Mouse (Mus musculus): ENCODE results near the gene Eif2b3. TPM values are rescaled to one million over a fixed set of nuclear protein-coding genes. Genes with fewer than 3 reads are reported as not detected.

Gene Eif2b3
- polyA plus RNA-seq, 1 experiment: 6.1 TPM

DNA sequence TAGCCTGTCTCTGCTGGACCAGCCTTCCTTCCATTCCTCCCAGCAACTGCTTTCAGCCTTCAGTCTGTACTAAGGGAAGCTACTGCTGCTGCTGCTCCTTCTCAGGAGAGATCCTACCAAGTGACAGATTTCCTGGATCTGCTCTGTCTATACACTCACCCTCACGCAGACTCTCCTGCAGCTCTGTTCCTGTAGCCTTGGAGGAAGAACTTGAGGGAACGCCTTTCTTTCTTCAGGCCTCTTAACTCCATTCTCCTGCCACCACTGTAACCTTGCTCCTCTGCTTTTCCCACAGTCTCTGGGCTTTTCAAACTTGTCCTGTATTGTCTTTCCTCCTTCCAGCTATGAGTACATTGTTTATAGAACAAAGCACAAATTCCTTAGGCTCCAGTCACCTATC, 37.3 kb downstream of the Eif2b3 start:
- TF ChIP-seq CTCF (IDR thresholded peaks at IDR 0.05; ENCODE audit: borderline replicate concordance, control insufficient read depth, extremely low read depth, insufficient read depth, low read length, poor library complexity): no peak
- TF ChIP-seq POLR2A (IDR thresholded peaks at IDR 0.05; ENCODE audit: control insufficient read depth, extremely low read depth, insufficient read depth, low read length, poor library complexity): no peak
- no peaks in the 10 kb centered on the region for H3K27me3 ChIP-seq (ENCODE audit: control insufficient read depth, insufficient read depth, low read length)
- H3K27ac ChIP-seq (ENCODE audit: control insufficient read depth, insufficient read depth, low read length): no peak overlapping the region
- H3K4me3 ChIP-seq (ENCODE audit: control insufficient read depth, insufficient read depth, low read length): no peak overlapping the region
- H3K36me3 ChIP-seq (ENCODE audit: control insufficient read depth, insufficient read depth, low read length): no peaks in the 10 kb centered on the region
- WGBS: 96% methylated on average over 2 of the region's 2 CpGs
- no peaks in the 10 kb centered on the region for H3K4me1 ChIP-seq (replicated peaks; ENCODE audit: control insufficient read depth, insufficient read depth, low read length)
- no peak for DNase-seq

DNA sequence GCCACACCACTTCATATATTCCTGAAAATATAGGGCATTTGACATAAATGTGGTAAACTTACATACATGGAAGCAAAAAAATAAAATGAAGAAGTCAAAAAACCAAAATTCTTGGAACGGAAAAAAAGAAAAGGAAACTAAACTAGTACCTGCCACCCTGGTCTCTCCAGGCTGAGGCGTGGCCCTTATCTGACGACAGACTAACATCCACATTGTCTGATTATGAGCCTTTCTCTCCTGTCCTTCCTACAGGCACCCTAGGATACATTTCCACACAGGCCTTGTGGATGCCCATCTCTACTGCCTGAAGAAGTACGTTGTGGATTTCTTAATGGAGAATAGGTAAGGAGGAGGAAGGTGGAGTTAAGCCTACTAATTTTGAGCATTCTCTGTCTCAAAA, 39.3 kb downstream of the Eif2b3 start:
- Histone ChIP-seq H3K4me3 (ENCODE audit: control insufficient read depth, insufficient read depth, low read length) (no peak overlapping the region), H3K4me1 (replicated peaks; ENCODE audit: control insufficient read depth, insufficient read depth, low read length) (no peaks in the 10 kb centered on the region), H3K27ac (ENCODE audit: control insufficient read depth, insufficient read depth, low read length) (no peak overlapping the region), H3K27me3 (ENCODE audit: control insufficient read depth, insufficient read depth, low read length) (no peaks in the 10 kb centered on the region), H3K36me3 (ENCODE audit: control insufficient read depth, insufficient read depth, low read length) (no peaks in the 10 kb centered on the region)
- WGBS: 99% methylated on average over 4 of the region's 4 CpGs
- DNase-seq: no peak
- TF ChIP-seq CTCF (IDR thresholded peaks at IDR 0.05; ENCODE audit: borderline replicate concordance, control insufficient read depth, extremely low read depth, insufficient read depth, low read length, poor library complexity): no peak
- no peak for TF ChIP-seq POLR2A (IDR thresholded peaks at IDR 0.05; ENCODE audit: control insufficient read depth, extremely low read depth, insufficient read depth, low read length, poor library complexity)

DNA sequence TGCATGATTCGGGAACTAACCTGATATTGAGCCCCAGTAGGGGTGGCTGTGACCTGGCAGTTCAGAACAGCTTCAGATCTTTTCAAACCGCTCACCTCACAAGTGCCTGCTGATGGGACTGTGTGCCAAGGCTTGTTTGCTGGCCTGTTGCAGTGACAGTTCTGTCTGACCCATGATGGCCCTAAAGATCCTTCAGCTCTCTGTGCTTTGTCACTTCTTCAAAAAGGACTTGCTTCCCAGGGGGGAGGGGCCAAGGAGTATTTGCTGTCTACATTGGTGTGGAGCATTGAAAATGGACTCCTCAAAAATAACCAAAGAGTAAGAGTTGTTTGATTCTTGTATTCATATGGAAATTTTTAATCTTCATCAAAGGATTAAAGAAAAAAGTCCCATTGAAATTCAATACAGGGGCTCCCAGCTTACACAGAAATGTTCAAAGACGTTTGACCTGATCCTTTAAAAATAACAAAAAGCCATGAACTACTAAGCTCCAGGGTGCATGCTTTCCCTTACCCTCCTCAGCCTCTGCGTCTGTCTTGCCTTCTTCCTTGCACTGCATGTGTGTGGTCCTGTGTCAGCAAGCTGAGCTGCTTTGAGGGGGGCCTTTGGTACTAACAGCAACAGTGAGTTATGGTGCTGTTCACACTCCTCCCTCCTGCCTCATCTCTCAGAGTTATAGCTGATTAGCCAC, 43.6 kb downstream of the Eif2b3 start:
- Histone ChIP-seq H3K4me1 (replicated peaks; ENCODE audit: control insufficient read depth, insufficient read depth, low read length) (no peaks in the 10 kb centered on the region), H3K27me3 (ENCODE audit: control insufficient read depth, insufficient read depth, low read length) (no peaks in the 10 kb centered on the region), H3K4me3 (ENCODE audit: control insufficient read depth, insufficient read depth, low read length) (no peak overlapping the region), H3K36me3 (ENCODE audit: control insufficient read depth, insufficient read depth, low read length) (no peaks in the 10 kb centered on the region), H3K27ac (ENCODE audit: control insufficient read depth, insufficient read depth, low read length) (no peak overlapping the region)
- 93% methylated on average over 4 of the region's 4 CpGs for WGBS
- no peak for TF ChIP-seq POLR2A (IDR thresholded peaks at IDR 0.05; ENCODE audit: control insufficient read depth, extremely low read depth, insufficient read depth, low read length, poor library complexity)
- TF ChIP-seq CTCF (IDR thresholded peaks at IDR 0.05; ENCODE audit: borderline replicate concordance, control insufficient read depth, extremely low read depth, insufficient read depth, low read length, poor library complexity): no peak
- DNase-seq: no peak

DNA sequence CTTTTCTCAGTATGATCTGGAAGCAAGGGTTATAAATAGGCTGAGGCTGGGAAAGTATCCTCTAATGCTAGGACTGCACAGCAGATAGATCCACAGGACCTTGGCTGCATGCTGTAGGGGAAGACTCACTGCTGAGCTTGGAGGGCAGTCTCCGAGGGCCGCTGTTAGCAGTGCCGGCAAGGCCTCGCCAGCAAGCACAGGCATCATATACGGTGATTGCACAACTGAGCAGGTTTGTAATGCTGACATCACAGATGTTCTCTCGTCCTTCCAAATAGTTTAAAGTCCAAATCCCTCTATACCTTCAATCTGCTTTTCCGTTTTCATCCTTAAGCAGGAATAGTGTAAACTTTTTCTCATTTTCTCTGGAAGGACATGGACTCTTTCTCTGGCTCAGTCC, 48.8 kb downstream of the Eif2b3 start:
- no peak for DNase-seq
- H3K4me1 ChIP-seq (replicated peaks; ENCODE audit: control insufficient read depth, insufficient read depth, low read length): no peaks in the 10 kb centered on the region
- H3K27me3 ChIP-seq (ENCODE audit: control insufficient read depth, insufficient read depth, low read length): no peaks in the 10 kb centered on the region
- H3K27ac ChIP-seq (ENCODE audit: control insufficient read depth, insufficient read depth, low read length): no peak overlapping the region
- H3K36me3 ChIP-seq (ENCODE audit: control insufficient read depth, insufficient read depth, low read length): no peaks in the 10 kb centered on the region; the same call in none of the 2 replicates
- H3K4me3 ChIP-seq (ENCODE audit: control insufficient read depth, insufficient read depth, low read length): no peak overlapping the region
- TF ChIP-seq POLR2A (IDR thresholded peaks at IDR 0.05; ENCODE audit: control insufficient read depth, extremely low read depth, insufficient read depth, low read length, poor library complexity) (no peak), CTCF (IDR thresholded peaks at IDR 0.05; ENCODE audit: borderline replicate concordance, control insufficient read depth, extremely low read depth, insufficient read depth, low read length, poor library complexity) (no peak)
- WGBS: 95% methylated on average over 7 of the region's 7 CpGs

DNA sequence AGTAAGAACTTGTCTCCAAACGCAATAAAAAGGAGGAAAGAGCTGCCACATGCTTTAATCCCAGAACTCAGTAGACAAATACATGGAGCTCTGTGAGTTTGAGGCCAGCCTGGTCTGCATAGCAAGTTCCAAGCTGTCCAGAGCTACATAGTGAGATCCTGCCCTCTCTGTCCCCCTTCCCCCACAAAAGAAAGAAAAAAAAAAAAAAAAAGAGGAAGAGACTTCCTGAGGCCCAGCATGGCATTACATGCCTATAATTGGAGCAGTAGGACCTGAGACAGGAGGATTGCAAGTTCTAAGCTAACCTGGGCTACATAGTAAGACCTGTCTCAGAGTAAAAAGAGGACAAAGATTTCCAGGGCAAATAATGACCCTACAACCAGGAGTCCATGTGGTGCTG, 50.4 kb downstream of the Eif2b3 start:
- no peaks in the 10 kb centered on the region for H3K4me1 ChIP-seq (replicated peaks; ENCODE audit: control insufficient read depth, insufficient read depth, low read length)
- no peaks in the 10 kb centered on the region; the same call in none of the 2 replicates for H3K36me3 ChIP-seq (ENCODE audit: control insufficient read depth, insufficient read depth, low read length)
- TF ChIP-seq CTCF (IDR thresholded peaks at IDR 0.05; ENCODE audit: borderline replicate concordance, control insufficient read depth, extremely low read depth, insufficient read depth, low read length, poor library complexity) (no peak), POLR2A (IDR thresholded peaks at IDR 0.05; ENCODE audit: control insufficient read depth, extremely low read depth, insufficient read depth, low read length, poor library complexity) (no peak)
- no peak for DNase-seq
- no peaks in the 10 kb centered on the region for H3K27me3 ChIP-seq (ENCODE audit: control insufficient read depth, insufficient read depth, low read length)
- H3K4me3 ChIP-seq (ENCODE audit: control insufficient read depth, insufficient read depth, low read length): no peak overlapping the region
- WGBS: 94% methylated on average over 1 of the region's 1 CpGs
- H3K27ac ChIP-seq (ENCODE audit: control insufficient read depth, insufficient read depth, low read length): no peak overlapping the region

DNA sequence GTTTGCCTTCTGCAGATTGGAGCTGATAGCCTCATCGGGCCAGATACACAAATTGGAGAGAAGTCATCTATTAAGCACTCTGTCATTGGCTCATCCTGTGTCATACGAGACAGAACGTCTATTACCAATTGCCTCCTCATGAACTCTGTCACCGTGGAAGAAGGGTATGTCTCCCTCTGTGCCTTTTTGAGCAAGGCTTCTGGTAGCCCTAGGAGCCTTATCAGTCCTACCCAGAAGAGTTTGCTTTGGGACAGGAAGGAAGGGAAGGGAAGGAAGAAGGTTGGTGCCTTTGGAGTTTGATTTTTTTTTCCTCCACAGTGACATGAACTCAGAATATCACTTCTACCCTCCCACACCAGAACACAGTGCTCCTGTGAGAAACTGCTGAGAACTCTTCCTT, 51.4 kb downstream of the Eif2b3 start:
- Histone ChIP-seq H3K4me1 (replicated peaks; ENCODE audit: control insufficient read depth, insufficient read depth, low read length) (no peaks in the 10 kb centered on the region), H3K27me3 (ENCODE audit: control insufficient read depth, insufficient read depth, low read length) (no peaks in the 10 kb centered on the region), H3K27ac (ENCODE audit: control insufficient read depth, insufficient read depth, low read length) (no peak overlapping the region), H3K36me3 (ENCODE audit: control insufficient read depth, insufficient read depth, low read length) (no peaks in the 10 kb centered on the region; the same call in none of the 2 replicates), H3K4me3 (ENCODE audit: control insufficient read depth, insufficient read depth, low read length) (no peak overlapping the region)
- WGBS: 80% methylated on average over 4 of the region's 4 CpGs
- no peak for TF ChIP-seq CTCF (IDR thresholded peaks at IDR 0.05; ENCODE audit: borderline replicate concordance, control insufficient read depth, extremely low read depth, insufficient read depth, low read length, poor library complexity)
- TF ChIP-seq POLR2A (IDR thresholded peaks at IDR 0.05; ENCODE audit: control insufficient read depth, extremely low read depth, insufficient read depth, low read length, poor library complexity): no peak
- no peak for DNase-seq
